Mouse (Mus musculus) left cerebral cortex, adult 18-20 months (tissue): Measurements from ENCODE around the gene Trmt112. TPM values are rescaled to one million over a fixed set of nuclear protein-coding genes. Genes with fewer than 3 reads are reported as not detected.

Experiments used
- DNase-seq, 2 experiments: peaks; one replicate each; pipeline ENCODE4 v3.0.0; 2021 to 2022; ENCODE audit warnings: low spot score in 2 of 2, mixed read lengths in 1 of 2
- microRNA-seq, 2 experiments: library from miRNA; unstranded; fragments of <30 nt; microRNA quantifications; one replicate each; pipeline ENCODE4 v1.2.0; 2021
- total RNA-seq, 2 experiments: library from RNA; stranded (reverse); gene quantifications; 2 replicates each; pipeline ENCODE4 v1.2.3; 2021

Gene Trmt112
- total RNA-seq, 2 experiments from 2014 or later = 46.2 to 46.4 TPM

- DNase-seq = no peak
Observed at GRCm38 (mm10) chr19:6942764-6943163, 33.3 kb downstream of the Trmt112 start.

GRCm38 (mm10) chr19:6943709-6944108, 34.2 kb downstream of the Trmt112 start:
- DNase-seq = no peak

- DNase-seq = no peak
Observed at GRCm38 (mm10) chr19:6947742-6948141, 38.2 kb downstream of the Trmt112 start.

- DNase-seq = no peak
Observed at GRCm38 (mm10) chr19:6948186-6948585, 38.7 kb downstream of the Trmt112 start.

- no peak for DNase-seq
Observed at GRCm38 (mm10) chr19:6949532-6949931, 40.0 kb downstream of the Trmt112 start.

GRCm38 (mm10) chr19:6949951-6950350, 40.5 kb downstream of the Trmt112 start:
- DNase-seq = no peak

- peak; percentile 44 to 58 for DNase-seq
Observed at GRCm38 (mm10) chr19:6950613-6951153, 41.2 kb downstream of the Trmt112 start.

- peak; percentile 91 to 94 for DNase-seq
Observed at GRCm38 (mm10) chr19:6951381-6951968, 42.0 kb downstream of the Trmt112 start.

- peak; percentile 43 to 68 for DNase-seq
Observed at GRCm38 (mm10) chr19:6951994-6952711, 42.7 kb downstream of the Trmt112 start.

- DNase-seq = no peak
Observed at GRCm38 (mm10) chr19:6952712-6953037, 43.2 kb downstream of the Trmt112 start.

GRCm38 (mm10) chr19:6954046-6954445, 44.5 kb downstream of the Trmt112 start:
- no peak for DNase-seq

GRCm38 (mm10) chr19:6955424-6955823, 45.9 kb downstream of the Trmt112 start:
- no peak for DNase-seq

- no peak for DNase-seq
Observed at GRCm38 (mm10) chr19:6956461-6956860, 47.0 kb downstream of the Trmt112 start.

Small RNAs within 50 kb of the gene (microRNA-seq; reads per million reads assigned to microRNA genes)
- 6.0 to 8.5 reads per million in 2 experiments for gene Mir6990

Other genes starting within 250 kb of the Trmt112 start
- 10 to 100 TPM; 37.2 to 44.4 TPM for gene Rps6ka4, start 69.1 kb upstream of the Trmt112 start, total RNA-seq
- gene Ccdc88b, start 51.5 kb upstream of the Trmt112 start, total RNA-seq = 1 to 10 TPM; 3.4 to 3.5 TPM
- gene Prdx5, start 408 bp downstream of the Trmt112 start, total RNA-seq = 100 to 1,000 TPM; 367 to 381 TPM
- gene Esrra, start 12.1 kb downstream of the Trmt112 start, total RNA-seq = 10 to 100 TPM; 69.5 to 72.2 TPM
- 10 to 100 TPM; 16.9 to 22.5 TPM for gene Catsperz, start 15.7 kb downstream of the Trmt112 start, total RNA-seq
- 10 to 100 TPM; 29.2 to 37.4 TPM for gene Kcnk4, start 24.8 kb downstream of the Trmt112 start, total RNA-seq
- gene Bad, start 32.2 kb downstream of the Trmt112 start, total RNA-seq = 10 to 100 TPM; 39.0 to 40.5 TPM
- gene Gpr137, start 32.8 kb downstream of the Trmt112 start, total RNA-seq = 100 to 1,000 TPM; 103 to 106 TPM
- gene Ppp1r14b, start 65.3 kb downstream of the Trmt112 start, total RNA-seq = 10 to 100 TPM; 54.7 to 64.7 TPM
- 10 to 100 TPM; 14.2 to 14.6 TPM for gene Plcb3, start 66.8 kb downstream of the Trmt112 start, total RNA-seq
- gene Fkbp2, start 70.8 kb downstream of the Trmt112 start, total RNA-seq = 100 to 1,000 TPM; 106 to 115 TPM
- gene Vegfb, start 78.0 kb downstream of the Trmt112 start, total RNA-seq = 10 to 100 TPM; 93.3 to 98.7 TPM
- 10 to 100 TPM; 27.8 to 31.8 TPM for gene Dnajc4, start 82.9 kb downstream of the Trmt112 start, total RNA-seq
- gene Nudt22, start 86.4 kb downstream of the Trmt112 start, total RNA-seq = 10 to 100 TPM; 12.2 to 14.2 TPM
- gene Trpt1, start 86.4 kb downstream of the Trmt112 start, total RNA-seq = 10 to 100 TPM; 19.6 to 24.6 TPM
- gene Fermt3, start 109.8 kb downstream of the Trmt112 start, total RNA-seq = 1 to 10 TPM; 4.0 to 4.5 TPM
- 100 to 1,000 TPM; 211 to 217 TPM for gene Stip1, start 130.3 kb downstream of the Trmt112 start, total RNA-seq
- 10 to 100 TPM; 15.0 to 16.6 TPM for gene Macrod1, start 147.1 kb downstream of the Trmt112 start, total RNA-seq
- gene Flrt1, start 196.0 kb downstream of the Trmt112 start, total RNA-seq = 10 to 100 TPM; 40.9 to 42.8 TPM